Mouse (Mus musculus) olfactory bulb, adult 2 months (tissue): ENCODE measurements around the gene Pigs.
A peak's percentile ranks its signal among the peaks of the same experiment; 100 is the strongest.

Experiments used
- CTCF ChIP-seq: fragments of 200-500 bp; IDR thresholded peaks from 2 replicates; pipeline ENCODE4 v1.5.1; 2012; ENCODE audit warnings: low read depth, mild to moderate bottlenecking, low read length, moderate library complexity; ENCODE audit not compliant: insufficient read depth
- POLR2A ChIP-seq: fragments of 200-500 bp; IDR thresholded peaks from 2 replicates; pipeline ENCODE4 v1.6.1; 2012; ENCODE audit warnings: mild to moderate bottlenecking, low read depth, low read length, moderate library complexity; ENCODE audit not compliant: insufficient read depth

- TF ChIP-seq POLR2A (no peak), CTCF (peak; percentile 55; the same call in 1 of the 2 replicates)
Measured at GRCm38 (mm10) chr11:78355471-78356238, 27.4 kb downstream of the Pigs start.
